Mouse (Mus musculus): Measurements from ENCODE around the gene Gm364. TPM values are rescaled to one million over a fixed set of nuclear protein-coding genes. Genes with fewer than 3 reads are reported as not detected.
A peak's percentile ranks its signal among the peaks of the same experiment; 100 is the strongest.

Gm364 gene
- polyA plus RNA-seq, 1 experiment from 2014 or later, result not detected

DNA sequence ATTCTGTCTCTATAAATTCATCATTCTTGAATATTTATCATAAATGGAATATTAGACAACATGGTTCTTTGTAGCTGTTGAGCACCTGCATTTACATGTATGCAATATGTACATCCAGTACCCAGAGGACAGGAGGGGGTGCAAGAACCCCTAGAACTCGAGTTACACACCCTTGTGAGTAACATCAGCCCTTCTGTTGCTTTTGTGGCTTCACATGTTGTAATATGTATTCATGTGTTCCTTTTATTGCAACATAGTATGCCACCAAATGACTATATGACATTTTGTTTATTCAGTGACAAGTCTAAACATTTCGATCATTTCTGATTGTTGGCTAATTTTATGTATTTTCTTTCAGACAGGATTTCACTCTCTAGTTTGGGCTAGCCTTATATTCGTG lies 31.9 kb upstream of the Gm364 start:
- Histone ChIP-seq H3K4me1 (ENCODE audit: insufficient read depth, low read depth, low read length) (no peaks in the 10 kb centered on the region), H3K4me3 (ENCODE audit: low read depth, low read length) (no peak overlapping the region), H3K4me2 (replicated peaks; ENCODE audit: low read depth, low read length) (no peak overlapping the region), H3K36me3 (ENCODE audit: insufficient read depth, low read length) (no peaks in the 10 kb centered on the region), H3K9me3 (ENCODE audit: low read length) (no peaks in the 10 kb centered on the region), H3K27me3 (replicated peaks; ENCODE audit: insufficient read depth, low read length) (no peaks in the 10 kb centered on the region), H3K27ac (ENCODE audit: low read length) (no peak overlapping the region), H3K9ac (replicated peaks; ENCODE audit: low read depth) (no peak overlapping the region)
- no peak for ATAC-seq
- DNase-seq (ENCODE audit: low spot score), result no peak
- 74% methylated on average over 3 of the region's 3 CpGs for WGBS
- no peak for TF ChIP-seq CTCF (IDR thresholded peaks at IDR 0.05)

DNA sequence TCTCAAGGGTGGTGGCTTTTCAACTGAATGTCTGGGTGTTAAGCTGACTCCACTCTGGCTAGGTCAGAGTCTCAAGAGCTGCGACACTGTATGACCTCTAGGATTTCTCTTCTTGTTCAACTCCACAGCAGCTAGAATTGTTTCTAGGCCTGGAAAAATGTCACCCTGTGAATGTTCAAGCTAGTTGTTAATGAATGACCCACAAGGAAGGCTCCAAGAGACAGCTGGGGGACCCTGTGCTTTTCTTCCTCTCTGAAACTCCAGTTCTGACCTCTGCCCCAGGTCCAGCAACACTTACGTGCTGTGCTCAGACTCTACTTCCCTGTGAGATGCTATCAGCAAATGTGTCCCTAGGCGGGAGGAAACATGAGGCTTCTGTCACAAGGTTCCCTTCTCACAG lies 30.4 kb upstream of the Gm364 start:
- no peak overlapping the region for H3K4me3 ChIP-seq (ENCODE audit: low read depth, low read length)
- H3K36me3 ChIP-seq (ENCODE audit: insufficient read depth, low read length), result no peaks in the 10 kb centered on the region
- ATAC-seq (no peak), DNase-seq (ENCODE audit: low spot score) (no peak)
- TF ChIP-seq CTCF (IDR thresholded peaks at IDR 0.05) (no peak), EP300 (IDR thresholded peaks at IDR 0.05) (no peak)
- H3K9ac ChIP-seq (replicated peaks; ENCODE audit: low read depth), result no peak overlapping the region
- no peak overlapping the region for H3K27ac ChIP-seq (ENCODE audit: low read length)
- H3K4me2 ChIP-seq (replicated peaks; ENCODE audit: low read depth, low read length), result no peak overlapping the region
- no peaks in the 10 kb centered on the region for H3K4me1 ChIP-seq (ENCODE audit: insufficient read depth, low read depth, low read length)
- WGBS, result 84% methylated on average over 3 of the region's 3 CpGs
- H3K27me3 ChIP-seq (replicated peaks; ENCODE audit: insufficient read depth, low read length), result no peaks in the 10 kb centered on the region
- no peaks in the 10 kb centered on the region for H3K9me3 ChIP-seq (ENCODE audit: low read length)

DNA sequence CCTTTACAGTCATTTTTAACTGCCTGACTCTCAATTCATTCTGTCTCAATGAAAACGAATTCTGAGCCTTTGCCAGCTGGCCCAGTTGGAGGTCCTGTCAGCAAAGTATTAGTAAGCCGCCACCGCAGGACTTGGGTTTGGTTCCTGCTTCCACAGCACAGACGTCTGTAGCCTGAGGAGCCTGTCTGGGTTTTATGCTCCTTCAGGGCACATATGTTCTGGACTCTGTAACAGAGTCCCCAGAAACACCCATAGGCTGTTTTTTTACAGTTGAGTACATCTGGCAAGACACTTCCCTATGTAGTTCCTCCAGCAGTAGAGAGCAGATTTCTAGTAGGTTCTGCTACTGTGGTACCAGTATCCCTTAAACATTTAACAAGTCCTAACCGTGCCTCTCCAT lies 28.0 kb upstream of the Gm364 start:
- Histone ChIP-seq H3K27ac (ENCODE audit: low read length) (no peak overlapping the region), H3K27me3 (replicated peaks; ENCODE audit: insufficient read depth, low read length) (no peaks in the 10 kb centered on the region), H3K9ac (replicated peaks; ENCODE audit: low read depth) (no peak overlapping the region), H3K9me3 (ENCODE audit: low read length) (no peaks in the 10 kb centered on the region), H3K4me3 (ENCODE audit: low read depth, low read length) (no peak overlapping the region), H3K4me2 (replicated peaks; ENCODE audit: low read depth, low read length) (no peak overlapping the region), H3K36me3 (ENCODE audit: insufficient read depth, low read length) (no peaks in the 10 kb centered on the region; the same call in 1 of the 2 replicates), H3K4me1 (ENCODE audit: insufficient read depth, low read depth, low read length) (no peaks in the 10 kb centered on the region)
- WGBS, result 70% methylated on average over 5 of the region's 5 CpGs
- DNase-seq (ENCODE audit: low spot score) (no peak), ATAC-seq (no peak)
- TF ChIP-seq CTCF (IDR thresholded peaks at IDR 0.05) (no peak), EP300 (IDR thresholded peaks at IDR 0.05) (no peak)

DNA sequence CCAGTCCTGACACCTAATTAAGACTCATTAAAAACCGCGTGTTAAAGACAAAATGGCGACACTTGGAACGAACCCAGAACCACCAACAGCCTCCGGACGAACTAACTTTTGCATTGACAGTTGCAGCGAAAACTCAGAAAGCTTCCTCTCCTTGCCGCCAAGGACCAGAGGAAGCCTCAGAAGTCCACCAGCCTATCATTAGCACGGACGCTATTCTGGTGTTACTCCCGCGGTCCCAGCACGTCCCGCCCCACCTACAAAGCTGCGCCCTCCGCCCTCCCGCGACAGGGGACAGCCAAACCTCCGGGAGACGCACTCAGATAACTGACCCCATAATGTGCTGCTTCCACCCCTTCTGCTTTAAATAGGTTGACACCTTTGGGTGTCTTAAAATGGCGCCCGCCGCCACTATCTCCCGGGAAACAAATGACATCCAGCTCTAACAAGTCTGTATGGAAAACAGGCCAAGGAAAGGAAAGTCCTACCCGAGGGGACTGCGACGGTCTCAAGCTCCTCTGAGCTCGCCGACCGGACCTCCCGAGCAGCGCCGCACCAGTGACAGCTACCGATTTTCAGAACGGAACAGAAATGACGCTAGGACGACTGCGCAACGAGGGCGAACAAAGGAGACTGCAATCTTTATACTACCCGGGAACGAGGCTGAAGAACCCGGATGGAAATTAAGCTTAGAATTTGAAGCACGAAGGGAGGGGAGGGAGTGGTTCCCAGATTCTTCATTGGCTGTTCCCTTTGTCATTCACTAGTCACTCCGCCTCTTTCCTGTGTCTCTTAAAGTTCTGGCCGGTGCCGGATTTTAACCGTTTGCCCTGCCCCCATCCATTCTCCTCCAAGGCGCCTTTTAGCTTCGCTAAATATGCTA lies 16.3 kb upstream of the Gm364 start, which contains the start of gene Rbmx:
Gene Rbmx, minus strand, starts transcription at position 670 of the 880 bp plus-strand sequence.
- no peaks in the 10 kb centered on the region for H3K27me3 ChIP-seq (replicated peaks; ENCODE audit: insufficient read depth, low read length)

DNA sequence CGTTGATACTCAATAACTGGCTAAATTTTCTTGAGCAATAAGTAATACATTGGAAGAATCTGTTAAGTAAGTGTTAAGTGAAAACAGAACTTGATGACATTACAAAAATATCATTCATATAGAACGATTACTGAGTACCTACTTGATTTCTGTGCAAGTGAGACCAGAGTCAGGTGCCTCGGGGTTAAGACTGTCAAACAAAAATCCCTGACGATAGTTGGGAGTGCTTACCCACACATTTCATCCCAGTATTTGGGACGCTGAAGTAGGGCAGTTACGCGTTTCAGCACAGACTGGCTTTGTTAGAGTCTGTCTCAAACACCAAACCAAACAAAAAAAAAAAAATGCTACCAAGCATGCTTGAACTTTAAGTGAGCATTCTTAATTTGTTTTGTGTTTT lies 15.5 kb upstream of the Gm364 start:
- WGBS, result 17% methylated on average over 7 of the region's 7 CpGs
- peak; percentile 10 for DNase-seq (ENCODE audit: low spot score)

More for the DNA sequence above, 16.3 kb upstream of the Gm364 start, which contains the start of gene Rbmx:
- ATAC-seq (peak; percentile 97), DNase-seq (ENCODE audit: low spot score) (peak; percentile 96)
- Histone ChIP-seq H3K9me3 (ENCODE audit: low read length) (no peaks in the 10 kb centered on the region), H3K27ac (ENCODE audit: low read length) (peak within 1 kb of the TSS; percentile 92), H3K4me3 (ENCODE audit: low read depth, low read length) (peak within 1 kb of the TSS; percentile 59), H3K9ac (replicated peaks; ENCODE audit: low read depth) (peak within 1 kb of the TSS; percentile 64), H3K36me3 (ENCODE audit: insufficient read depth, low read length) (no peaks in the 10 kb centered on the region), H3K4me2 (replicated peaks; ENCODE audit: low read depth, low read length) (peak within 1 kb of the TSS; percentile 51), H3K4me1 (ENCODE audit: insufficient read depth, low read depth, low read length) (no peaks in the 10 kb centered on the region; the same call in 1 of the 2 replicates)
- TF ChIP-seq EP300 (IDR thresholded peaks at IDR 0.05) (no peak; the same call in 1 of the 2 replicates), CTCF (IDR thresholded peaks at IDR 0.05) (peak; percentile 3; the same call in 1 of the 2 replicates)
- WGBS, result 11% methylated on average over 50 of the region's 50 CpGs

DNA sequence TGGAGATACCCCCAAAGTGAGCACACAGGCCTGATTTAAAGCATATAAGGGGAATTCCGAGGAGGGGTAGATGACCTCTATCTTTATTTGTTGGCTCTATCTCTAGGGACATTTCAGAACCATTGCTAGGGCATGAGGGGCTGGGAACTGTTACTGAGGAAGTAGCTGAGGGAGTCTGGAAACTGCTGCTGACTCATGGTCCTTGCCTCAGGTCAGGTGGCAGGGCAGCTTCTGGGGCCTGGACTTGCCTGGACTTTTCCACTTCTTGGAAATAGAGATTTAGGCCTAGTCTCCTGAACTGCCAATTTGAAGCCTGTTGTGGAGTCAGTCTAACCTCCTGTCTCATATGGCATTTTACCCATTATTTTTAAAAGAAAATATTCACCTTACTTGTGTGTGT lies 7.6 kb upstream of the Gm364 start:
- TF ChIP-seq CTCF (IDR thresholded peaks at IDR 0.05), result no peak
- TF ChIP-seq EP300 (IDR thresholded peaks at IDR 0.05), result no peak
- no peaks in the 10 kb centered on the region for H3K27me3 ChIP-seq (replicated peaks; ENCODE audit: insufficient read depth, low read length)
- ATAC-seq, result no peak
- H3K9me3 ChIP-seq (ENCODE audit: low read length), result no peaks in the 10 kb centered on the region
- H3K27ac ChIP-seq (ENCODE audit: low read length), result no peak overlapping the region
- DNase-seq (ENCODE audit: low spot score), result no peak
- no peak overlapping the region for H3K9ac ChIP-seq (replicated peaks; ENCODE audit: low read depth)
- 77% methylated on average over 1 of the region's 1 CpGs for WGBS
- no peaks in the 10 kb centered on the region for H3K4me1 ChIP-seq (ENCODE audit: insufficient read depth, low read depth, low read length)
- H3K4me3 ChIP-seq (ENCODE audit: low read depth, low read length), result no peak overlapping the region
- H3K36me3 ChIP-seq (ENCODE audit: insufficient read depth, low read length), result no peaks in the 10 kb centered on the region
- H3K4me2 ChIP-seq (replicated peaks; ENCODE audit: low read depth, low read length), result no peak overlapping the region

More for the DNA sequence above, 15.5 kb upstream of the Gm364 start:
- Histone ChIP-seq H3K9ac (replicated peaks; ENCODE audit: low read depth) (no peak overlapping the region), H3K9me3 (ENCODE audit: low read length) (no peaks in the 10 kb centered on the region), H3K4me3 (ENCODE audit: low read depth, low read length) (peak overlapping the region; percentile 59), H3K27ac (ENCODE audit: low read length) (no peak overlapping the region), H3K4me2 (replicated peaks; ENCODE audit: low read depth, low read length) (peak overlapping the region; percentile 51), H3K27me3 (replicated peaks; ENCODE audit: insufficient read depth, low read length) (no peaks in the 10 kb centered on the region), H3K36me3 (ENCODE audit: insufficient read depth, low read length) (no peaks in the 10 kb centered on the region), H3K4me1 (ENCODE audit: insufficient read depth, low read depth, low read length) (no peaks in the 10 kb centered on the region; the same call in 1 of the 2 replicates)
- 0 out of 2 replicates have a peak, but pooled peaks have one; percentile 16 for ATAC-seq
- TF ChIP-seq CTCF (IDR thresholded peaks at IDR 0.05) (no peak), EP300 (IDR thresholded peaks at IDR 0.05) (no peak)

Data from lung, postnatal 0 days (tissue).